Mouse (Mus musculus): ENCODE measurements at regions not wholly inside any gene's neighbourhood (a gene's known extent, or its start where the extent isn't known, plus 50 kb on each side); places are given as distances from the start of the nearest gene placed in this dataset.

- DNase-seq, result no peak
Measured at GRCm38 (mm10) chr16:87225085-87225484, 128.9 kb upstream of the N6amt1 start.

DNA sequence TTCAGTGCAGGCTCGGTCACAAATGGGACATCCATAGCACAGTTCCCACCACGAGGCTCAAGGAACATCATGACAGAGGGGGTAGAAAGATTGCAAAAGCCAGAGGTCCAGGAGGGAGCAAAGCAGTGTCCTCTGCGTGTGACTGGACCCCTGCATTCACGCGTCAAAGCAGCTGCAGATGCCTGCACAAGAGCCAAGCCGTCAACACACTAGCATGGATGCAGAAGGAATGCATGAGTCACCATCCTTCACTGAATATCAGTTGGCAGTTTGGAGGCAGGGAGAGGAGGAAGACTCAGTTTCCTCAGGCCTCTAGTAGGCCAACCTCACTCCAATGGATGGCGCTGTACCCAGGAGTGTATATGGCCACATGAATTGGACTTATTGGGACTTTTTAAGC, 130.0 kb upstream of the N6amt1 start:
- no peak for DNase-seq

- no peak for DNase-seq
Measured at GRCm38 (mm10) chr16:87220611-87221010, 133.4 kb upstream of the N6amt1 start.

DNA sequence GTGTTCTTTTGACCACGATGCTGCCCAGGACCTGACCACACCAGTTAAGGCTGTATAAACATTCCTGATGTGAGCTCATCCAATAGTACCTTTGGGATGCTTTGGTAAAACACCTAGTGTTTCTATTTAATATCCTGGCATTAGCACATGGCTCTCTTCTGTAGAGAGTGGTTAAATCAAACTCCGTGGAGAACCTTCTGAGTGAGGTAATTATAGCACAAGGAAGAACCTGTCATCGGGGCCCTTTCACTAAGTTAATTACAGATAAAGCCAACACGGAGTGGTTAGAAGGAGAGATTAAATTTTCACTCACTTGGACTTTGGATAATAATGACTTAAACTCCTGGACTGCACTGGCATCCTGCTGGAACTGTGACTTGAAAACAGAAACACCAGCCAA, 133.8 kb upstream of the N6amt1 start:
- DNase-seq, result peak; percentile 27 to 50

- no peak for DNase-seq
Measured at GRCm38 (mm10) chr16:87207875-87208274, 146.1 kb upstream of the N6amt1 start.

DNA sequence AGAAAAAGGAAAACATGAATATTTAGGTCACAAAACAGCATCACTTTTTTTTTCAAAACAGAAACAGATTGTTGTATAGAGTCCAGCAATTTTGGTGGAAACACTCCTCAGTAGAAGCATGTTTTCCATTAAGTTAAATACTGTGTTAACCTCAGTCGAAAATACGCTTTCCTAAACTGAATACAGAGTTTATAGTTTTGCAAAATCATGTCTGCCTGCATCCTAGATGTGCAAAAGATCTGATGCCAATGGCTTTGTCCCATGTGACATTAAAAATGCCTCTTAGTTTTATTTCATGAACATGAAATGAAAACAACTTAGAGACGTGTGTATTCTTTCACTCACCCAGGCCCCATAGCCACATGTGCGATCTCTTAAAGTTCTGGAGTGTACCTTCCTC, 163.5 kb upstream of the N6amt1 start:
- DNase-seq, result no peak

DNA sequence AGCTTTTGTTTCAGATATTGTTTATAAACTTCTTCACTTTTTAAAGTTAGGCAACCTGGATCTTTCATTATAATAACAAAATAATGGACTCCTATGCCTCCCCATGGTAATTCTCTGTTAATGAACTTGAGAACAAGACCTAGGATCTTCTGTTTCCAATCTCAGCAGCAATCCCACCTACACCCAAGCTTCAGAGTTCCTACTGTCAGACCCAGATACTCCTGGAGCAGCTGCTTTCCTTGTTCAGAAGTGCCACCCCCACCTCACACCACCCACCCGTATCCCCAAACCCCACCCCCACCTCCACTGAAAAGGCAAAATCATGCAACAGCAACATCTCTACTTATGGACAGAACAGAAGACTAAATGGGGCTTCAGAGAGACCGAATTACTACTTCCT, 165.2 kb upstream of the N6amt1 start:
- no peak for DNase-seq

GRCm38 (mm10) chr16:87172395-87172794, 181.6 kb upstream of the N6amt1 start:
- no peak for DNase-seq

DNA sequence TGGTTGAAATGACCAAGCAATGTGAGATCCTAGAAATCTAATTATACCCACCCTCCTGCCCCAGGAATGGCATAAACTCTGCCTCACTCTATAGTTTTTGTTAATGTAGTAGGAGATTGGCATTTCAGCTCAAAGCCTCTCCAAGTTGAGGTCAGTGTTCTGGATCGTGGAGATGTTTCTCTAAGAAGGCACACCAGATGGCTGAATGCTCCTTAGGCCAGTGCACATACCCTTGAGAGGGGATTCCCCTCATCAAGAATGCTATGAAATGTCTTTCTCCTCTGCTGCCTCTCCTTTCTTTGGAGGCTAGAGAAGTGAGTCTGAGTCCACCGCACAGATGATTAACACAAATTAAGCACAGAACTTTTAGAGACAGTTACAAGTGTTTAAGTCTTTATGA, 214.7 kb upstream of the N6amt1 start:
- DNase-seq, result no peak

- no peak for DNase-seq
Measured at GRCm38 (mm10) chr16:87136503-87136902, 217.5 kb upstream of the N6amt1 start.

- no peak for DNase-seq
Measured at GRCm38 (mm10) chr16:87134452-87134851, 219.5 kb upstream of the N6amt1 start.

DNA sequence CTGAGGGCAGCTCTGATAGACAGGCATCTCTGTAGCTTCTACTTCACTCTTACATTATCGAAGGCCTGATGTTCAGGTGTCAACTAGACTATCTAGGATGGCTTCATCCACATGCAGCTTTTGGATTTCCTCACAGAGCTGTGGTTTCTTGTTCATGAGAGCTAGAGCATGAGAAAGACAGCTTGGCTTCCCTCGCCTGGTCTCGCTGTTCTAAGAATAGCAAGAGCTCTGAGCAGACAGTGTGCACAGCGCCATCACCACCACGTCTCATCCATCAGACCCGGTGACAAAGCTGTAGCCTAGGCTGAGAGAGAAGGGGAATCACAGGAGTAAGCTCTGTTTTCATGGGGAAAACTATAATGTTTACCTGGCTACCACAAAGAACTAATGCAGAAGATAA, 220.1 kb upstream of the N6amt1 start:
- DNase-seq, result no peak

DNA sequence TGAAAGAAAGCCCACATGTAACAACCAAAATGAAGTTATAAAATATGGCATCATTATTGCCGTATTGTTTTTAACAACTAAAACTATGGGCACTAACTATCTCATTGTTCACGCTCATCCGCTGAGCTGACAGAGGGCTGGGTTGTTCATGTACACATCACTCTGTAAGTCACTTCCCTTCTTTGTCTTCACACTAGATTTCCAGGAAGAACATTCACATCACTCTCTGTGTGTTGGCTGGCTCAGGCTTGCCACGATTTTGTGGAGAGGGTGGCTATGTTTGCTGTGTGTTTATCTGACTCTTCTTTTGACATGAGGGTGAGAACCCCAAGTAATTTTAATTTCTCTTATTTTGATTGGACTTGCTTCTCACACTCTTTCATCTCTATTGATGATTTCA, 221.9 kb upstream of the N6amt1 start:
- DNase-seq, result no peak

GRCm38 (mm10) chr16:87130733-87131640, 223.0 kb upstream of the N6amt1 start:
- no peak for DNase-seq

GRCm38 (mm10) chr16:87129021-87129420, 225.0 kb upstream of the N6amt1 start:
- no peak for DNase-seq

DNA sequence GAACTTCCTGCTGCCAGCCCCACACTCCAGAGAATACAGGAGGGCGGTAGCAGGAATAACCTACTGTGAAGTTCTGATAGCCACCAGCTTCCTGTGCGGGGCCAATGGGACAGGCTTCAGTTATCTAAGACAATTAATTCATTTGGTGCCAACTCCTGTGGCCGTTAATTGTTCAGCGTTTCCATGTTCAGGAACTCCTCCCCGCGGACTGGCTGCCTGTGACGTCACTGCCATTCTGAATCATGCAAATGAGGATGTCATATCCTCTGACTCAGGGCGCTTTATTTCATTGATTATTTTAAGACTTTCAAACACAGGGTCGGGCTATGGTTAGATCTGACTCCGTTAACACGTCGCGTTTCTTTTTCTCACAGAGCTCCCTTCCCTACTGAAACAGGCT, 225.8 kb upstream of the N6amt1 start:
- peak; percentile 4 to 15 for DNase-seq

DNA sequence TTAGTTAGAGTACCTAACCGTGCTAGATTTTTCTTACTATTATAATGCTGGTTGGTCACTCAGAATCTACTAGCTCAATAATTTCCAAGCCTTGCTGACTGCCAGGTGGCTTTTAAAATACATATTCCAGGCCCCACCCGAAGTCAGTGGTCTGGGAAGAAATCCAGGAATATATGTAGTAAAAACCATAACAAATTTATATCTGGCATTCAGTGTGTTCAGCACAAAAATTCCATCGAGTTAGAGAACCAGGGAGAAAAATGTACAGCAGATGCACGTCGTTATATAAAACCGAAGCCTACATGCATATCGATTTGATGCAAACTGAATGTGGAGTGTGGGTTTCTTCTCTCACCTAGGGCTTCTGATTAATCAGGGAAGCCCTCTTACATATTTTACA, 229.5 kb upstream of the N6amt1 start:
- DNase-seq, result no peak

- DNase-seq, result no peak
Measured at GRCm38 (mm10) chr16:87103599-87103998, 250.4 kb upstream of the N6amt1 start.

GRCm38 (mm10) chr16:87102057-87102456, 251.9 kb upstream of the N6amt1 start:
- no peak for DNase-seq

GRCm38 (mm10) chr16:87092011-87092410, 262.0 kb upstream of the N6amt1 start:
- no peak for DNase-seq

- no peak for DNase-seq
Measured at GRCm38 (mm10) chr16:87089322-87089721, 264.7 kb upstream of the N6amt1 start.

DNA sequence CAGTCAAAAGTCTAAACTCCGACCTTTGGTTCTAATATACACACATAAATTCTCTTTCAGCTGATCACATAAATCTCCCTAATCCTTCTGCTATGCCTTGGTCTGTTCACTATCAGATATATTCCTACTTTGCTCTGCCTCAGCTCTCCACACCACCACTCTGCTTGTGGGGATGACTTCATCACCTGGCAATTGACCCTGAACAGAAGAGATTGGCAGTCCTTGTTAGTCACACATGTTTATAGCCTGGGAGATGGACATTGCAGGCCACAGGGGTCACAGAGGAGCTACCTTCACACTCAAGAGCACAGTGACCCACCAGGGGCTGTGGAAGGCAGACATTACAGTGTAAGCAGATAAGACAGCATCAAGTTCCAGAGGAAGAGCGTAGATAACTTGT, 270.5 kb upstream of the N6amt1 start:
- no peak for DNase-seq

DNA sequence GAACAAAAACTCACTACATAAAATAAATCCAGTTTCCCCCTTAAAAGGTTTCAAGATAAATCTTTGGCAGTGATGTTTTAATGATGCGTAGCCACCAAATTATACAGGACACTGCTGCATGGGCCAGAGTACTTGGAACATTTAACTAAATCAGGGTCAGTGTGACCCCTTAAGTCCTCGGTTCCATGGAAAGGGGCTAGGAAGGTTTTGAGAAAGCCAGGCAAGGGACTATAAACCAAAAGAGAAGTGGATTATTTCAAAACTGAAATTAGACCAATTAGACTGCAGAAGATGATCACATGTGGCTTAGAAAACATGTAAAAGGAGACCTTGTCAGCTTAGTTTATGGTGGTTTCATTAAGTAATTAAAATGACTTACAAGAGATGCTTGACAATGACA, 276.6 kb upstream of the N6amt1 start:
- no peak for DNase-seq

- DNase-seq, result no peak
Measured at GRCm38 (mm10) chr16:87069294-87069693, 284.7 kb upstream of the N6amt1 start.

GRCm38 (mm10) chr16:87067981-87068380, 286.0 kb upstream of the N6amt1 start:
- DNase-seq, result peak; percentile 56 to 79
